Mouse (Mus musculus): ENCODE measurements around the gene Gm3327.
"Not testable (repeated sequence)": the region's sequence is repeated elsewhere in the genome, so short reads cannot be mapped to it uniquely, and the experiment has no call there.

GRCm38 (mm10) chr14:44100030-44100429 is 23.6 kb upstream of the Gm3327 start:
- TF ChIP-seq CTCF (conservative IDR thresholded peaks at IDR 0.05; ENCODE audit: insufficient read depth, insufficient read length, low read depth, low read length); POLR2A (IDR thresholded peaks at IDR 0.05; ENCODE audit: low read depth, low read length): not testable (repeated sequence)

Measured in kidney, adult 2 months (tissue).